Mouse (Mus musculus) liver, embryonic 13.5 days (tissue): Measurements from ENCODE around the gene Hoxd9. TPM values are rescaled to one million over a fixed set of nuclear protein-coding genes. Genes with fewer than 3 reads are reported as not detected.

Experiments
- ATAC-seq: fragments of 200-750 bp; cut with Nextera tagmentation; 2 replicates; pipeline ENCODE4 v1.8.0; 2017; ENCODE audit warnings: low read depth, mild to moderate bottlenecking, moderate number of reproducible peaks, moderate library complexity
- DNase-seq: peaks from one replicate; pipeline ENCODE4 v3.0.0; 2022
- H3K27ac ChIP-seq: fragments of 300-500 bp; sonication (generic); 2 replicates; pipeline ENCODE4 v1.5.1; 2015; ENCODE audit warnings: moderate library complexity, mild to moderate bottlenecking, inconsistent platforms
- H3K27me3 ChIP-seq: fragments of 300-500 bp; sonication (generic); 2 replicates; pipeline ENCODE4 v1.6.1; 2015; ENCODE audit warnings: mild to moderate bottlenecking, inconsistent platforms
- H3K36me3 ChIP-seq: fragments of 300-500 bp; sonication (generic); 2 replicates; pipeline ENCODE4 v1.6.1; 2015; ENCODE audit warnings: mild to moderate bottlenecking, inconsistent platforms
- H3K4me1 ChIP-seq: fragments of 300-500 bp; sonication (generic); replicated peaks from 2 replicates; pipeline ENCODE4 v1.6.1; 2015; ENCODE audit warnings: inconsistent platforms
- H3K4me2 ChIP-seq: fragments of 300-500 bp; sonication (generic); 2 replicates; pipeline ENCODE4 v1.6.1; 2015; ENCODE audit warnings: inconsistent platforms, mild to moderate bottlenecking, moderate library complexity
- H3K4me3 ChIP-seq: fragments of 300-500 bp; sonication (generic); replicated peaks from 2 replicates; pipeline ENCODE4 v1.5.1; 2015; ENCODE audit warnings: mild to moderate bottlenecking, inconsistent platforms
- H3K9ac ChIP-seq: fragments of 300-500 bp; sonication (generic); 2 replicates; pipeline ENCODE4 v1.6.1; 2015; ENCODE audit warnings: mild to moderate bottlenecking, inconsistent platforms
- H3K9me3 ChIP-seq: fragments of 300-500 bp; sonication (generic); replicated peaks from 2 replicates; pipeline ENCODE4 v1.6.1; 2016; ENCODE audit warnings: inconsistent platforms
- WGBS: fragments of 180-500 bp; shearing (Covaris S2); methylation state at CpG from one replicate; pipeline ENCODE4 v1.1.7; 2015; ENCODE audit not compliant: insufficient replicate concordance; 5-methylcytosine and 5-hydroxymethylcytosine counted together
- polyA plus RNA-seq: library from polyadenylated mRNA; unstranded; fragments of >200 nt; fragmentation: Nextera tagmentation; extraction: Ambion mirVana; gene quantifications from 2 replicates; pipeline ENCODE4 v1.2.1, GENCODE M21; 2015

The Hoxd9 gene
- polyA plus RNA-seq, 1 experiment from 2014 or later: not detected

DNA sequence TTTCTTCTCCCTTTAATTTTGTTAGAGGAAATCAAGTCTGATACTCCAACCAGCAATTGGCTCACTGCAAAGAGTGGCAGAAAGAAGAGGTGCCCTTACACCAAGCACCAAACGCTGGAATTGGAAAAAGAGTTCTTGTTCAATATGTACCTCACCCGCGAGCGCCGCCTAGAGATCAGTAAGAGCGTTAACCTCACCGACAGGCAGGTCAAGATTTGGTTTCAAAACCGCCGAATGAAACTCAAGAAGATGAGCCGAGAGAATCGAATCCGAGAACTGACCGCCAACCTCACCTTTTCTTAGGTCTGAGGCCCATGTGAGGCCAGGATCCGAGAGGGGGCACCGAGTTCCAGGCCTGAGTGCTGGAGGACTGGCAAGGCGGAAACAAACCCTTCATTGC lies 3.5 kb upstream of the Hoxd9 start:
- no peak overlapping the region for H3K9ac ChIP-seq
- H3K4me3 ChIP-seq: no peak overlapping the region
- no peak overlapping the region for H3K27ac ChIP-seq
- H3K4me2 ChIP-seq: no peak overlapping the region
- H3K36me3 ChIP-seq: no peaks in the 10 kb centered on the region
- DNase-seq (no peak), ATAC-seq (no peak)
- H3K4me1 ChIP-seq: peaks cover 9% of the 10 kb centered on the region; the same call in 1 of the 2 replicates
- peaks cover 99% of the 10 kb centered on the region for H3K27me3 ChIP-seq
- no peaks in the 10 kb centered on the region for H3K9me3 ChIP-seq
- WGBS: 2% methylated on average over 16 of the region's 16 CpGs

GRCm38 (mm10) chr2:74695383-74695782 lies 2.1 kb upstream of the Hoxd9 start:
- no peak overlapping the region for H3K27ac ChIP-seq
- H3K4me1 ChIP-seq: peaks cover 9% of the 10 kb centered on the region; the same call in 1 of the 2 replicates
- H3K9ac ChIP-seq: no peak overlapping the region
- H3K4me3 ChIP-seq: no peak overlapping the region
- no peak overlapping the region for H3K4me2 ChIP-seq
- no peak for ATAC-seq
- H3K27me3 ChIP-seq: peaks cover 100% of the 10 kb centered on the region
- no peak for DNase-seq
- 0% methylated on average over 1 of the region's 1 CpGs for WGBS
- no peaks in the 10 kb centered on the region for H3K36me3 ChIP-seq
- no peaks in the 10 kb centered on the region for H3K9me3 ChIP-seq

GRCm38 (mm10) chr2:74695813-74696430 lies 1.6 kb upstream of the Hoxd9 start:
- Histone ChIP-seq H3K4me2 (no peak overlapping the region), H3K9ac (no peak overlapping the region), H3K27ac (no peak overlapping the region), H3K27me3 (peaks cover 100% of the 10 kb centered on the region), H3K4me3 (no peak overlapping the region), H3K36me3 (no peaks in the 10 kb centered on the region), H3K4me1 (peaks cover 9% of the 10 kb centered on the region; the same call in 1 of the 2 replicates), H3K9me3 (no peaks in the 10 kb centered on the region)
- 10% methylated on average over 7 of the region's 7 CpGs for WGBS
- no peak for DNase-seq
- ATAC-seq: no peak

- Histone ChIP-seq H3K27me3 (peaks cover 100% of the 10 kb centered on the region), H3K9ac (no peak overlapping the region), H3K27ac (no peak overlapping the region), H3K4me3 (no peak overlapping the region), H3K4me1 (peaks cover 9% of the 10 kb centered on the region; the same call in 1 of the 2 replicates), H3K9me3 (no peaks in the 10 kb centered on the region), H3K4me2 (no peak overlapping the region), H3K36me3 (no peaks in the 10 kb centered on the region)
- 5% methylated on average over 34 of the region's 34 CpGs for WGBS
- no peak for DNase-seq
- no peak for ATAC-seq
These were observed 838 bp upstream of the Hoxd9 start for GRCm38 (mm10) chr2:74696442-74697335.

GRCm38 (mm10) chr2:74698201-74699052 lies 900 bp downstream of the Hoxd9 start:
- Histone ChIP-seq H3K9me3 (no peaks in the 10 kb centered on the region), H3K27ac (no peak overlapping the region), H3K27me3 (peaks cover 100% of the 10 kb centered on the region), H3K4me1 (peaks cover 9% of the 10 kb centered on the region; the same call in 1 of the 2 replicates), H3K9ac (no peak overlapping the region), H3K4me3 (peak overlapping the region; percentile 38), H3K36me3 (no peaks in the 10 kb centered on the region), H3K4me2 (peak overlapping the region; percentile 50)
- WGBS: under 1% methylated on average over 80 of the region's 86 CpGs
- DNase-seq (no peak), ATAC-seq (no peak)

DNA sequence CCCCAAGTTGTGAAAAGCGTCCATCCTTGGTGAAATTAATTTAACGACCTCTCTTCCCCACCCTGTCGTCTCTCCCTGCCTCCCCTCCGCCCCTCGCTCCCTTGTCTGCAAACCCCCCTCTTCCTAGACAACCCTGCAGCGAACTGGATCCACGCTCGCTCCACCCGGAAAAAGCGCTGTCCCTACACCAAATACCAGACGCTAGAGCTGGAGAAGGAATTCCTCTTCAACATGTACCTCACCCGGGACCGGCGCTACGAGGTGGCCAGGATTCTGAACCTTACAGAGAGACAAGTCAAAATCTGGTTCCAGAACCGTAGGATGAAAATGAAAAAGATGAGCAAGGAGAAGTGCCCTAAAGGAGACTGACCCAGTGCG lies 1.5 kb downstream of the Hoxd9 start:
- no peak for DNase-seq
- Histone ChIP-seq H3K27ac (no peak overlapping the region), H3K4me1 (peaks cover 9% of the 10 kb centered on the region; the same call in 1 of the 2 replicates), H3K36me3 (no peaks in the 10 kb centered on the region), H3K4me2 (no peak overlapping the region), H3K9me3 (no peaks in the 10 kb centered on the region), H3K9ac (no peak overlapping the region), H3K27me3 (peaks cover 100% of the 10 kb centered on the region), H3K4me3 (no peak overlapping the region)
- ATAC-seq: no peak
- 3% methylated on average over 17 of the region's 17 CpGs for WGBS

DNA sequence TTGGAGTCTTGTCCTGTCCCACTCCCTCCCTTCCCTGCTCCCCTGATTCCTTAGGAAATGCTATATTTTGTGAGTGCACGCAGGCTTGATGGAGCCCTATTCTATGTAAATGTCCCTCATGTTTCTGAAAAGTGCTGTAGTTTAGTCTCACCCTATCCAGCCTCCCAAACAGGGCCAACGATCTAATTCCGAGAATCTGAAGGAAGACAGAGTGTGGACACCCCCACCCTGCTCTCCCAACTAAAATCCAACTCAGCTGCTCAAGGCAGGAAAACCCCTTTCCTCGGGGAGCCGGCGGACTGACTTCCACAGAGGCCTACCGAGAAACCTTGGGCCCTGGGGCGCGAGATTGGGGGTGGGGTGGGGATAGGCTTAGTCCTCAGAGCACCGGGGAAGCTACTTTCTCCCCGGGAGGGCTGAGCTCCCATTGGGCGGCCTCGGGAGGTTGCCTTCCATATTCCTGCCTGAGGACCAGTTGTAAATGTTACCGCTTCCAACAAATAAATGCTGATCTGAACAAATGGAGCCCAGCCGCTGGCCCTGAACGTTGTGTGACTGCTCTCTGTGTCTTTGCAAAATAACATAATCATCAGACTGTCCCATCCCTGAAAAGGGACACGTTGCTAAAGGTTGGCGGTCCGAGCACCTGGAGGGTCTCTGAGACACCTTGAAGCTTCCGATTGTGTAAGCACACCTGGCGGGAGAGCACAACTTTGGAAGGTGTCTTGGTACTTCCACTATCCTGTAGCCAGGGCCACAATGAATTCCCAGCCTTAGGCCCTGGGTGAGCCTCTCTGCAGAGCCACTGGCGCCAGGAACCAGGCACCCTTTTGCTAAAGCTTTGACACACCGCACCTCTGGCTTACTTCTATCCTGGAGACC lies 2.4 kb downstream of the Hoxd9 start:
- Histone ChIP-seq H3K4me3 (no peak overlapping the region), H3K27ac (no peak overlapping the region), H3K27me3 (peaks cover 100% of the 10 kb centered on the region), H3K9me3 (no peaks in the 10 kb centered on the region), H3K4me2 (no peak overlapping the region), H3K36me3 (no peaks in the 10 kb centered on the region), H3K4me1 (peaks cover 13% of the 10 kb centered on the region), H3K9ac (no peak overlapping the region)
- no peak for ATAC-seq
- WGBS: 9% methylated on average over 23 of the region's 23 CpGs
- DNase-seq: no peak

DNA sequence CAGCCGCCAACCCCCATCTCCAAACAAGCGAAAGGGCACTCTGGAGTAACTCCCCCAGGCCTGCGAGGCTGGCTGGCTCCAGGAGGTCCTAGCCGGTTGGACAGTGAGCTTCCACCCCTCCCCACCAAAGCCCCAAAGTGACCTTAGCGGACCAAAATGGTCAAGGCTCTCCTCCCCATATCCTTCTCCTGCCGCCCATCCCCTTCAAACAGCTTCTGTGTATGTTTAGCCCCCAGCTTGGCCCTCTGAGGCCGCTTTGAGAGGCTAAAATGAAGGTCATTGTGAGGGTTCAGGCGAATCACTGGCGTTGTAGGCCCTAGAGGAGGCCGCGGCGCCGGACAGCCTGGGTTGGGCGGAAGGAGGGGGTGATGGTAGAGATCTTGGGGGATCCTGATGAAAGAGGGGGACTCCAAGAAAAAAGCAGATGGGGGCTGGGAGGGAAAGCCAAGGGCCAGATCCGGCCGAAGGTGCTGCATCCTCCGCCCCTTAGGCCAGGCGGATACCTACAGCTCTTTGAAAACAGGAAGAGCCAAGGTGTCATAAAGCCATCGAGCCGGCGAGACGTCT lies 3.1 kb downstream of the Hoxd9 start:
- Histone ChIP-seq H3K27ac (no peak overlapping the region), H3K36me3 (no peaks in the 10 kb centered on the region), H3K9me3 (no peaks in the 10 kb centered on the region), H3K9ac (no peak overlapping the region), H3K4me3 (no peak overlapping the region), H3K4me1 (peaks cover 20% of the 10 kb centered on the region), H3K4me2 (no peak overlapping the region), H3K27me3 (peaks cover 100% of the 10 kb centered on the region)
- 13% methylated on average over 22 of the region's 22 CpGs for WGBS
- ATAC-seq (no peak), DNase-seq (no peak)

- ATAC-seq (no peak), DNase-seq (peak; percentile 17)
- Histone ChIP-seq H3K9ac (no peak overlapping the region), H3K36me3 (no peaks in the 10 kb centered on the region), H3K4me2 (no peak overlapping the region), H3K4me3 (no peak overlapping the region), H3K4me1 (peaks cover 22% of the 10 kb centered on the region), H3K9me3 (no peaks in the 10 kb centered on the region), H3K27me3 (peaks cover 99% of the 10 kb centered on the region), H3K27ac (no peak overlapping the region)
- WGBS: 14% methylated on average over 17 of the region's 17 CpGs
These were observed 4.7 kb downstream of the Hoxd9 start for GRCm38 (mm10) chr2:74701949-74702819.
